Mouse (Mus musculus) CD4-positive, CD25-positive, alpha-beta regulatory T cell, adult 9 weeks (primary cell): ENCODE data around the gene Adh1. TPM values are rescaled to one million over a fixed set of nuclear protein-coding genes. Genes with fewer than 3 reads are reported as not detected.

ENCODE experiments used
- polyA plus RNA-seq: library from polyadenylated mRNA; unstranded; fragments of 100-300 nt; shearing (Covaris generic); gene quantifications from one replicate; pipeline ENCODE4 v1.2.1, GENCODE M21; 2017

Adh1 gene
- 9.0 TPM for polyA plus RNA-seq

GRCm38 (mm10) chr3:138260721-138261669 lies at the start of gene Adh1:
TSS of gene Adh1 (plus strand) at chr3:138260991.

GRCm38 (mm10) chr3:138217631-138218264 lies 43.0 kb upstream of the Adh1 start, which contains the start of gene Adh7:
TSS of gene Adh7 (plus strand) at chr3:138217760.

GRCm38 (mm10) chr3:138312965-138313364 lies 52.2 kb downstream of the Adh1 start, which contains the start of gene Adh6a:
TSS of gene Adh6a (plus strand) at chr3:138313286.

Other genes with a start within 250 kb of the Adh1 start
- gene 1110002E22Rik, start 195.9 kb upstream of the Adh1 start, polyA plus RNA-seq = not detected
- gene Gm5105, start 193.6 kb upstream of the Adh1 start, polyA plus RNA-seq = not detected
- gene Trmt10a, start 117.5 kb upstream of the Adh1 start, polyA plus RNA-seq = 13.3 TPM
- gene Mttp, start 116.0 kb upstream of the Adh1 start, polyA plus RNA-seq = 6.7 TPM
- gene 4930579F01Rik, start 67.2 kb upstream of the Adh1 start, polyA plus RNA-seq = not detected
- not detected for gene Adh7, start 43.2 kb upstream of the Adh1 start, polyA plus RNA-seq
- gene Adh6a, start 52.3 kb downstream of the Adh1 start, polyA plus RNA-seq = not detected
- not detected for gene Adh6b, start 80.8 kb downstream of the Adh1 start, polyA plus RNA-seq
- not detected for gene Adh4, start 154.5 kb downstream of the Adh1 start, polyA plus RNA-seq
- gene Adh5, start 182.1 kb downstream of the Adh1 start, polyA plus RNA-seq = 177 TPM
- gene Metap1, start 228.5 kb downstream of the Adh1 start, polyA plus RNA-seq = 60.9 TPM